Comparison of ENCODE assay signal across 9 mouse cellular contexts in genomic region chr5:110429045-110429444, GRCm38 (mm10). TPM values are rescaled to one million over a fixed set of nuclear protein-coding genes. Genes with fewer than 3 reads are reported as not detected.
DNase-seq lines count a peak whose midpoint lies in the region; ATAC-seq and TF ChIP-seq lines count a peak whose summit lies in the region.
"Had no signal": no experiment of that assay in that cellular context is flagged by ENCODE, and none has a peak within 500 bp of the region (broad histone marks: within the 10 kb centered on the region; RNA-seq: fewer than 3 reads in every experiment).

No protein-coding gene starts in this region.

- no peak for TF ChIP-seq POLR2A in bone marrow macrophage, adult 2 months (IDR thresholded peaks at IDR 0.05; ENCODE audit: borderline replicate concordance, low read depth, low read length)
- no peak for TF ChIP-seq POLR2A in embryonic fibroblast, embryonic 13.5 days (IDR thresholded peaks at IDR 0.05; ENCODE audit: low read depth, low read length)

- no peak overlapping the region for H3K4me2 ChIP-seq in heart, embryonic 12.5 days
- H3K4me2 ChIP-seq in hindbrain, embryonic 13.5 days, result no peak overlapping the region
- no peak overlapping the region for H3K4me2 ChIP-seq in midbrain, embryonic 12.5 days (replicated peaks)
- H3K4me2 ChIP-seq in stomach, embryonic 14.5 days (replicated peaks; ENCODE audit: low read depth, low read length), result no peak overlapping the region
- H3K4me2 ChIP-seq: limb, embryonic 12.5 days had no signal

- H3K27ac ChIP-seq in heart, embryonic 12.5 days (ENCODE audit: poor library complexity, severe bottlenecking), result no peak overlapping the region
- no peak overlapping the region for H3K27ac ChIP-seq in heart, embryonic 10.5 days
- no peak overlapping the region for H3K27ac ChIP-seq in bone marrow macrophage, adult 2 months (ENCODE audit: insufficient read depth, low read depth, low read length)
- no peak overlapping the region for H3K27ac ChIP-seq in embryonic fibroblast, embryonic 13.5 days (ENCODE audit: insufficient read depth, low read length)
- H3K27ac ChIP-seq in hindbrain, embryonic 13.5 days, result no peak overlapping the region
- no peak overlapping the region for H3K27ac ChIP-seq in midbrain, embryonic 12.5 days (replicated peaks)
- no peak overlapping the region for H3K27ac ChIP-seq in stomach, embryonic 14.5 days (ENCODE audit: low read length)
- H3K27ac ChIP-seq: limb, embryonic 12.5 days had no signal

- 0 out of 2 replicates have a peak, but pooled peaks cover 4% of the 10 kb centered on the region for H3K4me1 ChIP-seq in heart, embryonic 12.5 days (replicated peaks)
- H3K4me1 ChIP-seq in heart, embryonic 10.5 days, result peaks cover 3% of the 10 kb centered on the region; the same call in 1 of the 2 replicates
- H3K4me1 ChIP-seq in bone marrow macrophage, adult 2 months (ENCODE audit: control insufficient read depth, insufficient read depth, low read length), result peaks cover 26% of the 10 kb centered on the region
- H3K4me1 ChIP-seq in embryonic fibroblast, embryonic 13.5 days (ENCODE audit: control insufficient read depth, insufficient read depth, low read length), result no peaks in the 10 kb centered on the region
- H3K4me1 ChIP-seq in hindbrain, embryonic 13.5 days (replicated peaks), result peaks cover 7% of the 10 kb centered on the region
- H3K4me1 ChIP-seq in midbrain, embryonic 12.5 days, result peaks cover 4% of the 10 kb centered on the region; the same call in 1 of the 2 replicates
- no peaks in the 10 kb centered on the region for H3K4me1 ChIP-seq in stomach, embryonic 14.5 days (ENCODE audit: control insufficient read depth, insufficient read depth, low read length)
- H3K4me1 ChIP-seq: limb, embryonic 12.5 days had no signal

- H3K9me3 ChIP-seq in heart, embryonic 12.5 days (replicated peaks), result no peaks in the 10 kb centered on the region
- H3K9me3 ChIP-seq in heart, embryonic 10.5 days, result no peaks in the 10 kb centered on the region
- H3K9me3 ChIP-seq in hindbrain, embryonic 13.5 days, result no peaks in the 10 kb centered on the region
- H3K9me3 ChIP-seq in midbrain, embryonic 12.5 days, result no peaks in the 10 kb centered on the region
- H3K9me3 ChIP-seq in stomach, embryonic 14.5 days (ENCODE audit: control insufficient read depth, low read depth, low read length), result no peaks in the 10 kb centered on the region
- H3K9me3 ChIP-seq: limb, embryonic 12.5 days had no signal

- peak; percentile 86 for TF ChIP-seq CTCF in bone marrow macrophage, adult 2 months (IDR thresholded peaks at IDR 0.05; ENCODE audit: low read depth, low read length)
- TF ChIP-seq CTCF in embryonic fibroblast, embryonic 13.5 days (IDR thresholded peaks at IDR 0.05; ENCODE audit: borderline replicate concordance, insufficient read depth, low read length), result peak; percentile 58

- no peak overlapping the region for H3K4me3 ChIP-seq in heart, embryonic 12.5 days
- H3K4me3 ChIP-seq in heart, embryonic 10.5 days, result no peak overlapping the region
- no peak overlapping the region for H3K4me3 ChIP-seq in bone marrow macrophage, adult 2 months (ENCODE audit: insufficient read depth, low read length)
- no peak overlapping the region for H3K4me3 ChIP-seq in embryonic fibroblast, embryonic 13.5 days (ENCODE audit: insufficient read depth, low read length)
- no peak overlapping the region for H3K4me3 ChIP-seq in hindbrain, embryonic 13.5 days
- no peak overlapping the region for H3K4me3 ChIP-seq in midbrain, embryonic 12.5 days
- H3K4me3 ChIP-seq in stomach, embryonic 14.5 days (ENCODE audit: low read depth, low read length), result no peak overlapping the region
- H3K4me3 ChIP-seq: limb, embryonic 12.5 days had no signal

- H3K9ac ChIP-seq in heart, embryonic 12.5 days, result no peak overlapping the region
- H3K9ac ChIP-seq in hindbrain, embryonic 13.5 days, result no peak overlapping the region
- no peak overlapping the region for H3K9ac ChIP-seq in midbrain, embryonic 12.5 days (replicated peaks)
- H3K9ac ChIP-seq in stomach, embryonic 14.5 days (replicated peaks; ENCODE audit: low read depth, low read length), result no peak overlapping the region
- H3K9ac ChIP-seq: limb, embryonic 12.5 days had no signal

- peaks cover 34% of the 10 kb centered on the region for H3K36me3 ChIP-seq in heart, embryonic 12.5 days
- peaks cover 38% of the 10 kb centered on the region for H3K36me3 ChIP-seq in heart, embryonic 10.5 days
- H3K36me3 ChIP-seq in hindbrain, embryonic 13.5 days, result peaks cover 29% of the 10 kb centered on the region
- H3K36me3 ChIP-seq in midbrain, embryonic 12.5 days, result peaks cover 30% of the 10 kb centered on the region
- peaks cover 14% of the 10 kb centered on the region for H3K36me3 ChIP-seq in stomach, embryonic 14.5 days (ENCODE audit: control insufficient read depth, insufficient read depth, low read length)

- H3K27me3 ChIP-seq in heart, embryonic 12.5 days (replicated peaks), result no peaks in the 10 kb centered on the region
- no peaks in the 10 kb centered on the region for H3K27me3 ChIP-seq in heart, embryonic 10.5 days (ENCODE audit: insufficient read depth, poor library complexity, severe bottlenecking)
- H3K27me3 ChIP-seq in hindbrain, embryonic 13.5 days, result no peaks in the 10 kb centered on the region
- no peaks in the 10 kb centered on the region for H3K27me3 ChIP-seq in midbrain, embryonic 12.5 days
- no peaks in the 10 kb centered on the region for H3K27me3 ChIP-seq in stomach, embryonic 14.5 days (ENCODE audit: control insufficient read depth, insufficient read depth, low read length)
- H3K27me3 ChIP-seq: limb, embryonic 12.5 days had no signal

- intact Hi-C loops in left cerebral cortex, postnatal 25 days (cut with DNase I), result loop anchor here (2.0 kb wide), 1 partner anchor 52 kb away; no protein-coding TSS in a partner anchor

- ATAC-seq in heart, embryonic 12.5 days (ENCODE audit: insufficient number of reproducible peaks, low FRiP score), result peak; percentile 58; the same call in 1 of the 2 replicates
- peak; percentile 82 for ATAC-seq in hindbrain, embryonic 13.5 days (ENCODE audit: low FRiP score)
- ATAC-seq in midbrain, embryonic 12.5 days (ENCODE audit: low FRiP score, low read depth), result peak; percentile 84
- peak; percentile 77; the same call in 1 of the 2 replicates for ATAC-seq in stomach, embryonic 14.5 days (ENCODE audit: insufficient number of reproducible peaks, insufficient read depth, low FRiP score, low read depth)

- no peak for DNase-seq in heart, embryonic 10.5 days (ENCODE audit: low spot score)
- peak; percentile 62 to 65 for DNase-seq in left cerebral cortex, postnatal 25 days (ENCODE audit: low spot score in 2 of 2)

- WGBS in heart, embryonic 12.5 days, result 45% methylated on average over 9 of the region's 9 CpGs
- WGBS in heart, embryonic 10.5 days, result 44% methylated on average over 9 of the region's 9 CpGs
- 41% methylated on average over 9 of the region's 9 CpGs for WGBS in hindbrain, embryonic 13.5 days
- 43% methylated on average over 9 of the region's 9 CpGs for WGBS in midbrain, embryonic 12.5 days
- WGBS in stomach, embryonic 14.5 days, result 43% methylated on average over 9 of the region's 9 CpGs

RNA-seq across cellular contexts. Expression of gene Fbrsl1, which starts 19.3 kb away (rescaled TPM):
- polyA plus RNA-seq in heart, embryonic 12.5 days (2016; fragmentation: Nextera tagmentation; extraction: Ambion mirVana), result 14.4 and 14.8 TPM in 2 replicates
- 9.6 and 11.1 TPM in 2 replicates for polyA plus RNA-seq in heart, embryonic 10.5 days (2016; fragmentation: Nextera tagmentation; extraction: Ambion mirVana)
- polyA plus RNA-seq in bone marrow macrophage, adult 2 months (2012; ENCODE audit: insufficient read depth, insufficient read length, missing spikeins), result 29.4 and 35.7 TPM in 2 replicates
- 11.4 and 13.3 TPM in 2 replicates for polyA plus RNA-seq in embryonic fibroblast, embryonic 13.5 days (2011; ENCODE audit: insufficient read length, low read depth, missing spikeins)
- 18.7 and 20.7 TPM in 2 replicates for polyA plus RNA-seq in hindbrain, embryonic 13.5 days (2015; fragmentation: Nextera tagmentation; extraction: Ambion mirVana)
- 10 to 100 TPM; 68.6 to 73.8 TPM for total RNA-seq in left cerebral cortex, postnatal 25 days (2021)
- 23.8 and 24.0 TPM in 2 replicates for polyA plus RNA-seq in midbrain, embryonic 12.5 days (2016; fragmentation: Nextera tagmentation; extraction: Ambion mirVana)
- polyA plus RNA-seq in stomach, embryonic 14.5 days (2014; fragmentation: Nextera tagmentation; extraction: Ambion mirVana), result 8.6 and 9.8 TPM in 2 replicates
